Mouse (Mus musculus): ENCODE results near the gene Pgap2.
A peak's percentile ranks its signal among the peaks of the same experiment; 100 is the strongest.

- TF ChIP-seq POLR2A (IDR thresholded peaks at IDR 0.05; ENCODE audit: control insufficient read depth, extremely low read depth, insufficient read depth, low read length, poor library complexity) (no peak; the same call in none of the 2 replicates), CTCF (IDR thresholded peaks at IDR 0.05; ENCODE audit: borderline replicate concordance, control insufficient read depth, extremely low read depth, insufficient read depth, low read length, poor library complexity) (0 out of 2 replicates have a peak, but pooled peaks have one; percentile 54)
These were observed 40.7 kb downstream of the Pgap2 start for GRCm38 (mm10) chr7:102250631-102251214.

Data from thymus, adult 2 months (tissue).